Mouse (Mus musculus): ENCODE data around the gene Tmem63b. TPM values are rescaled to one million over a fixed set of nuclear protein-coding genes. Genes with fewer than 3 reads are reported as not detected.
A peak's percentile ranks its signal among the peaks of the same experiment; 100 is the strongest.

Gene Tmem63b
- polyA plus RNA-seq, 1 experiment from 2014 or later, result 150 TPM

DNA sequence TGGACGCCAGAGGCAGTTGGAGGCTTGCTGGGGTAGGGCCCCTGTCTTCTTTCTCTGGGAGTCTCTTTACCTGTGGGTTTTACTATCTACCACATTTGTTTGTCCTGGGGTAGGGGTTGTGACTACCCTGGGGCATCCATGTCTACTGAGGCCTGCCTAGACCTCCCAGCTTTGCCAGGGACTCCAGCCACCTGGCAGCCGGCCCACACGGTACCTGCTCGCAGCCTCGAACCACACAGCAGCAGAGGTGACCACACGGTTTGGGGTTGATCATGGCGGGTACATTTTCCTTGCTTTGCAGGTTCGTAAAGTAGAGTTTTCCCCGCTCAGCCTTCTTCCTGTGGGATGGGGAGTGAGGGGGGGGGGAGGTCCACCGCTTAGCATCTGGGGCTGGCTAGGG is 19.2 kb downstream of the Tmem63b start:
- H3K36me3 ChIP-seq (ENCODE audit: control insufficient read depth, insufficient read depth, low read length), result peaks cover 53% of the 10 kb centered on the region
- 84% methylated on average over 10 of the region's 10 CpGs for WGBS
- no peak for ATAC-seq
- H3K4me3 ChIP-seq (ENCODE audit: low read depth, low read length), result no peak overlapping the region
- no peak overlapping the region for H3K4me2 ChIP-seq (ENCODE audit: low read length)
- no peaks in the 10 kb centered on the region for H3K9me3 ChIP-seq (replicated peaks; ENCODE audit: control insufficient read depth, low read length, poor library complexity, severe bottlenecking)
- no peak overlapping the region for H3K27ac ChIP-seq (ENCODE audit: low read length)
- no peak overlapping the region for H3K9ac ChIP-seq (ENCODE audit: low read depth, low read length)
- no peaks in the 10 kb centered on the region for H3K27me3 ChIP-seq (ENCODE audit: control insufficient read depth, insufficient read depth, low read depth, low read length)
- H3K4me1 ChIP-seq (ENCODE audit: control insufficient read depth, insufficient read depth, low read length), result 0 out of 2 replicates have a peak, but pooled peaks cover 5% of the 10 kb centered on the region

DNA sequence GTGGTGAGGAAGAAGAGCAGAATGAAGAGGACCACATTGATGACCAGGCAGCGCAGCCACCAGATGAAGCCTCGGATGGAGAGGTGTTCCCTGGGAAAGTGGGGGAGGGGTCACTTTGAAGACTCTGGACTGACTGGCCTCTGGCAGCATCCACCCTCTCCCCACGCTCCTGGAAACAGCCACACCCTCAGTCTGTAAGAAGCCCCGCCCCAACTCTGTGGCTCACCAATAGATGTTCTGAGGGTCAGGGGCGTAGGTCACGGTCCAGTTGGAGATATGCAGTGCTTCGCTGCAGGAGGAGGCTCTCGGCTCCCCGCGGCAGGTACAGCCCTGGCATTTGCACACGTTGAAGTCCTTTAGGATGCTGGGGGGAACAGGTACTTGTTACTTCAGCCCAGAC is 20.6 kb downstream of the Tmem63b start:
- WGBS, result 80% methylated on average over 11 of the region's 11 CpGs
- Histone ChIP-seq H3K27me3 (ENCODE audit: control insufficient read depth, insufficient read depth, low read depth, low read length) (no peaks in the 10 kb centered on the region), H3K4me2 (ENCODE audit: low read length) (no peak overlapping the region), H3K9ac (ENCODE audit: low read depth, low read length) (no peak overlapping the region), H3K36me3 (ENCODE audit: control insufficient read depth, insufficient read depth, low read length) (peaks cover 53% of the 10 kb centered on the region), H3K9me3 (replicated peaks; ENCODE audit: control insufficient read depth, low read length, poor library complexity, severe bottlenecking) (no peaks in the 10 kb centered on the region), H3K4me1 (ENCODE audit: control insufficient read depth, insufficient read depth, low read length) (0 out of 2 replicates have a peak, but pooled peaks cover 5% of the 10 kb centered on the region), H3K27ac (ENCODE audit: low read length) (no peak overlapping the region), H3K4me3 (ENCODE audit: low read depth, low read length) (no peak overlapping the region)
- no peak for ATAC-seq

DNA sequence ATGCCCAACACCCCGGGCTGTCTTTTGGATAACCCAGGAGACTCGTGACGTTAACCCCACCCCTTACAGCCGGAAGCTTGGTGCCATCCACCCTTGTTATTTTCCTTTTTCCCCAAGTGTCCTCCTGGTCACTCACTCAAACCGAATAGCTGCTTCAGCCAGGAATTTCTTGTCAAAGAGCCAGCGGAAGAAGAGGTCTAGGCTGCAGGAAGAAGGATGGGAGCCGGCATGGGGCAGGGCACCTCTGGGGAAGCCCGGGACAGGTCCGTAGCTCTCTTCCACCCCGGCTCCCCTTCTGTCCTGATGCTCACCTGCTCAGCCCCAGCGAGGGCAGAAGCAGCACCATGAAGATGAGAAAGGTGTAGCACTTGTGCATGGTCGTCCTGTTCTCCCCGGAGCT is 22.1 kb downstream of the Tmem63b start:
- Histone ChIP-seq H3K9me3 (replicated peaks; ENCODE audit: control insufficient read depth, low read length, poor library complexity, severe bottlenecking) (no peaks in the 10 kb centered on the region), H3K27me3 (ENCODE audit: control insufficient read depth, insufficient read depth, low read depth, low read length) (no peaks in the 10 kb centered on the region), H3K4me1 (ENCODE audit: control insufficient read depth, insufficient read depth, low read length) (0 out of 2 replicates have a peak, but pooled peaks cover 5% of the 10 kb centered on the region), H3K4me3 (ENCODE audit: low read depth, low read length) (no peak overlapping the region), H3K27ac (ENCODE audit: low read length) (no peak overlapping the region), H3K4me2 (ENCODE audit: low read length) (no peak overlapping the region), H3K9ac (ENCODE audit: low read depth, low read length) (no peak overlapping the region), H3K36me3 (ENCODE audit: control insufficient read depth, insufficient read depth, low read length) (peaks cover 46% of the 10 kb centered on the region)
- ATAC-seq, result no peak
- 90% methylated on average over 13 of the region's 13 CpGs for WGBS

DNA sequence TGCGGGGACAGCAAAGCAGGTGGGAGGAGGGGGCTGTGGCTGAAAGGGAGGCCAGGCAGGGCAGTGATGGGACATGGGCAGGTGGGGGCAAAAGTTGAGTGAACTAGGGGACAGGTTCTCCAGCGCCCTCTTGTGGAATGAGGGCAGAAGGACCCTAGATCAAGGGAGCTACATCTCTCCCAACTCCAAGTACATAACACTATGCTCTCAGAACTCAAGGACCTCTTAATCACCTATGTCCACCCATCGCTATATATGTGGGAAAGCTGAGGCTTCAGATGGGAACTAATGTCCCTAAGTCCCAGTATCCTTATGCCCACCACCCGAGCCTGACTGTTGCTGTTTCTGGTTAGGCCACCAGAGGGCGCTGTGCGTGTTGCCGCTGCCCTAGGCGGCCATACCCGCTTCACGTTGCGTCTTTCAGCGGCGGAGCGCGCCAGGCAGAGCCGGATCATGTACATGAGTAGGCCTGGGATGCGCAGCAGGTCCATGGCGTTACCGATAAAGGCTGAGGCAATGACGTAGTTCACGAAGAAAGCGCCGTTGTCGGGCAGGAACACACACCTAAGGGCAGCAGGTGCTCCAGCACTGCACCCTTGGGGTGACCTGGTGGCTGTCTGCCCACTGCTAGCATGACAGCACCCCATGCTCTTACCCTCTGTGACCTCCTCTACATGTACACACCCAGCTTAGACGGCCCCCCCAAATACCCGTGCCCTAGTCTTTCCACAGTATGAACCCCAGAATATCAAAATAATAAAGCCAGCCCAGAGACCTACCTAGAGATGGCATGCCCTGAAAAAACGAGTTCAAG is 23.4 kb downstream of the Tmem63b start:
- no peaks in the 10 kb centered on the region for H3K27me3 ChIP-seq (ENCODE audit: control insufficient read depth, insufficient read depth, low read depth, low read length)
- H3K27ac ChIP-seq (ENCODE audit: low read length), result no peak overlapping the region
- 0 out of 2 replicates have a peak, but pooled peaks cover 5% of the 10 kb centered on the region for H3K4me1 ChIP-seq (ENCODE audit: control insufficient read depth, insufficient read depth, low read length)
- peaks cover 41% of the 10 kb centered on the region for H3K36me3 ChIP-seq (ENCODE audit: control insufficient read depth, insufficient read depth, low read length)
- WGBS, result 23% methylated on average over 27 of the region's 27 CpGs
- H3K4me2 ChIP-seq (ENCODE audit: low read length), result no peak overlapping the region; the same call in 1 of the 2 replicates
- 0 out of 2 replicates have a peak overlapping the region, but pooled peaks have one; percentile 22 for H3K9ac ChIP-seq (ENCODE audit: low read depth, low read length)
- ATAC-seq, result peak; percentile 63
- no peaks in the 10 kb centered on the region for H3K9me3 ChIP-seq (replicated peaks; ENCODE audit: control insufficient read depth, low read length, poor library complexity, severe bottlenecking)
- H3K4me3 ChIP-seq (ENCODE audit: low read depth, low read length), result no peak overlapping the region

DNA sequence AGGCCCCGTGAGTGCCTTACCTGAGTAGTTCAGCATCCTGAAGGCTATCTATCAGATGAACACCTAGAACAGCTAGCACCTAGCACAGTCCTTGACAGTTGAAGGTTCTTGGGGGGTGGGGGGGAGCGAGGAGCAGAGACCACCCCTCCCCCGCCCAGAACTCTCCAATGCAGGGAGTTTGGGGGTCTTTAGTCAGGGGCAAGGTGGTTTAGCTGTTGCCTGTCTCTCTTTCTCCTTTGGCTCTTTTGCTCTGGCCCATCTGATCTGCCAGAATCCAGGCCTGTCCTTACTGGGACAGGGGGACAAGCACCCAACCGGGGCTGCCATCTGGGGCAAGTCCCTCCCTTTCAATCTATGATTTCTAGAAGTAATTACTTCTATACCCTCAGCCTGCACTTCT is 27.5 kb downstream of the Tmem63b start, which contains the start of gene Capn11:
Gene Capn11, minus strand, starts transcription at position 101 of the 400 bp plus-strand sequence.
- WGBS, result 83% methylated on average over 4 of the region's 4 CpGs
- H3K27me3 ChIP-seq (ENCODE audit: control insufficient read depth, insufficient read depth, low read depth, low read length), result no peaks in the 10 kb centered on the region

DNA sequence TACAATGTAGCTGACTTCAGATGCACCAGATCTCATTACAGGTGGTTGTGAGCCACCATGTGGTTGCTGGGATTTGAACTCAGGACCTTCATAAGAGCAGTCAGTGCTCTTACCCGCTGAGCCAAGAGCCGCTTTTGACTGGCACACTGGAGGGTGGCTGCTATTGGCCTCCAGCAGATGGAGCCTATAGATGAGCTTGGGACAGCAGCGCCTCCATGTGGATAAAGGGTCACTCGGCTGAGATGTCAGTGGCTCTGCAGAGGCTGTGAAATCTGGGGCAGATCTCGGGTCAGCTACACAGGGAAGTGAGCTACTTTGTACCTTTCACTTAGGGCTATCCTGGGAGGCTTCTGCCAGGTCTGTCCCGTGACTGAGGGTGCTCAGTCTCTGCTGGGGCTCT is 30.9 kb downstream of the Tmem63b start:
- Histone ChIP-seq H3K9ac (ENCODE audit: low read depth, low read length) (no peak overlapping the region), H3K9me3 (replicated peaks; ENCODE audit: control insufficient read depth, low read length, poor library complexity, severe bottlenecking) (no peaks in the 10 kb centered on the region), H3K4me3 (ENCODE audit: low read depth, low read length) (no peak overlapping the region), H3K27me3 (ENCODE audit: control insufficient read depth, insufficient read depth, low read depth, low read length) (no peaks in the 10 kb centered on the region), H3K4me1 (ENCODE audit: control insufficient read depth, insufficient read depth, low read length) (no peaks in the 10 kb centered on the region), H3K36me3 (ENCODE audit: control insufficient read depth, insufficient read depth, low read length) (0 out of 2 replicates have a peak, but pooled peaks cover 2% of the 10 kb centered on the region), H3K27ac (ENCODE audit: low read length) (no peak overlapping the region), H3K4me2 (ENCODE audit: low read length) (no peak overlapping the region)
- 14% methylated on average over 6 of the region's 6 CpGs for WGBS
- no peak for ATAC-seq

More for the DNA sequence above, 27.5 kb downstream of the Tmem63b start, which contains the start of gene Capn11:
- H3K9me3 ChIP-seq (replicated peaks; ENCODE audit: control insufficient read depth, low read length, poor library complexity, severe bottlenecking), result no peaks in the 10 kb centered on the region
- H3K27ac ChIP-seq (ENCODE audit: low read length), result no peak within 1 kb of the TSS
- peaks cover 14% of the 10 kb centered on the region; the same call in 1 of the 2 replicates for H3K36me3 ChIP-seq (ENCODE audit: control insufficient read depth, insufficient read depth, low read length)
- no peak within 1 kb of the TSS for H3K9ac ChIP-seq (ENCODE audit: low read depth, low read length)
- no peak for ATAC-seq
- no peak within 1 kb of the TSS for H3K4me2 ChIP-seq (ENCODE audit: low read length)
- H3K4me1 ChIP-seq (ENCODE audit: control insufficient read depth, insufficient read depth, low read length), result 0 out of 2 replicates have a peak, but pooled peaks cover 5% of the 10 kb centered on the region
- H3K4me3 ChIP-seq (ENCODE audit: low read depth, low read length), result no peak within 1 kb of the TSS

DNA sequence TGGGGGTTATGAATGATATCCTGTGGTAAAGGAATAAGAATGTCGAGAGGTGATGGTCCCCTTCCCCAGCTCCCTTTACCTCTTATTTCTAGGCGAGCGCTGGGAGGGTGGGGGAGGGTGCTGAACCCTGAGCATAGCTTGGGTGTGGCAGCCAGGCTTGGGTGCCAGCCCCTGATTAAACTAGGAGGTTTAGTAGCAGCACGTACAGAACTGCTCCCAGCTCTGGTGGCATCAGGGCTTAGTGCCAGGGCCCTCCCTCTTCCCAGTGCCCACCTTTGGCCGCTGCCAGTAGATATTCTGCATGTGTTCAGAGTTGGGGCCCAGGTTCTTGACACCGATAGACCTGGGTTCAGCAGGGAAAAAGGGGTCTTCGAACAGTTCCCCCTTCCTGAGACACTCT is 33.5 kb downstream of the Tmem63b start:
- H3K4me2 ChIP-seq (ENCODE audit: low read length), result no peak overlapping the region
- WGBS, result 68% methylated on average over 7 of the region's 7 CpGs
- ATAC-seq, result no peak
- no peak overlapping the region for H3K4me3 ChIP-seq (ENCODE audit: low read depth, low read length)
- H3K27me3 ChIP-seq (ENCODE audit: control insufficient read depth, insufficient read depth, low read depth, low read length), result no peaks in the 10 kb centered on the region
- no peaks in the 10 kb centered on the region for H3K36me3 ChIP-seq (ENCODE audit: control insufficient read depth, insufficient read depth, low read length)
- no peaks in the 10 kb centered on the region for H3K9me3 ChIP-seq (replicated peaks; ENCODE audit: control insufficient read depth, low read length, poor library complexity, severe bottlenecking)
- no peak overlapping the region for H3K27ac ChIP-seq (ENCODE audit: low read length)
- no peak overlapping the region for H3K9ac ChIP-seq (ENCODE audit: low read depth, low read length)
- no peaks in the 10 kb centered on the region for H3K4me1 ChIP-seq (ENCODE audit: control insufficient read depth, insufficient read depth, low read length)

DNA sequence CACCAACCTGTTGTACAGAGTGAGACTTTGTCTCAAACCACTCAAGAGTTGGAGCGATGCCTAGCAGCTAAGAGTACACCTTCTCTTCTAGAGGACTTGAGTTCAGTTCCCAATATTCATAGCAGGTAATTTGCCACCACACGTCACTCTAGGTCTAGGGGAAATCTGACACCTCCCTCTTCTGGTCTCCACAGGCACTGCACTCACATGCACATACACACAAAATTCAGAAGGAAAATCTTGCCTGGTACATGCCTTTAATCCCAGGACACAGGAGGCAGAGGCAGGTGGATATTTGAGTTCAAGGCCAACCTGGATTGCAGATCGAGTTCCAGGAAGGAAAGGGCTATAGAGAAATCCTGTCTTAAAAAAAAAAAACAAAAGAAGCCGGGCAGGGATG is 42.5 kb downstream of the Tmem63b start:
- WGBS, result 93% methylated on average over 4 of the region's 4 CpGs
- Histone ChIP-seq H3K4me1 (ENCODE audit: control insufficient read depth, insufficient read depth, low read length) (no peaks in the 10 kb centered on the region), H3K9me3 (replicated peaks; ENCODE audit: control insufficient read depth, low read length, poor library complexity, severe bottlenecking) (no peaks in the 10 kb centered on the region), H3K27me3 (ENCODE audit: control insufficient read depth, insufficient read depth, low read depth, low read length) (no peaks in the 10 kb centered on the region), H3K4me3 (ENCODE audit: low read depth, low read length) (no peak overlapping the region), H3K4me2 (ENCODE audit: low read length) (no peak overlapping the region), H3K9ac (ENCODE audit: low read depth, low read length) (no peak overlapping the region), H3K27ac (ENCODE audit: low read length) (no peak overlapping the region), H3K36me3 (ENCODE audit: control insufficient read depth, insufficient read depth, low read length) (no peaks in the 10 kb centered on the region)
- no peak for ATAC-seq

DNA sequence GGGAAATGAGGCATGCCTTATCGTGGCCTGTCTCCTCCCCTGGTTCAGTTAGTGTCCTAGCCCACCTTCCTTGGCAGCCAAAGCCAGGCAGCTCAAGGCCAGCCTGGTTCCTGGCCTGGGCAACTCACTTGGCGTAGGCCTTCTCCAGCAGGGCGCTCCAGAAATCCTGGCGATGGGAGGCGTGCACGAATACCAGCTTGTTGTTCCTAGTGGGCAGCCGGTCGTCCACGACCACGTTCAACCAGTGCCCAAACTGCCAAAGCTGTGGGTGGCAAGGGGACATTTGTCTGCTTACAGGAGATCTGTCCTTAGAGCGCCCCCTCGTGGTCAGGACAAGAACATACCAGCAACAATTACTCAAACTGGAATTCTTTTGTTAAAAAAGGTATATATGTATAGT is 44.0 kb downstream of the Tmem63b start:
- Histone ChIP-seq H3K9me3 (replicated peaks; ENCODE audit: control insufficient read depth, low read length, poor library complexity, severe bottlenecking) (no peaks in the 10 kb centered on the region), H3K4me1 (ENCODE audit: control insufficient read depth, insufficient read depth, low read length) (no peaks in the 10 kb centered on the region), H3K36me3 (ENCODE audit: control insufficient read depth, insufficient read depth, low read length) (no peaks in the 10 kb centered on the region), H3K27ac (ENCODE audit: low read length) (no peak overlapping the region), H3K4me3 (ENCODE audit: low read depth, low read length) (no peak overlapping the region), H3K27me3 (ENCODE audit: control insufficient read depth, insufficient read depth, low read depth, low read length) (no peaks in the 10 kb centered on the region), H3K4me2 (ENCODE audit: low read length) (no peak overlapping the region), H3K9ac (ENCODE audit: low read depth, low read length) (no peak overlapping the region)
- 22% methylated on average over 12 of the region's 12 CpGs for WGBS
- ATAC-seq, result no peak
